Mouse (Mus musculus) embryonic fibroblast, embryonic 13.5 days (primary cell): ENCODE measurements at regions not wholly inside any gene's neighbourhood (a gene's known extent, or its start where the extent isn't known, plus 50 kb on each side); places are given as distances from the start of the nearest gene placed in this dataset.

Experiments used
- CTCF ChIP-seq: IDR thresholded peaks from 2 replicates; pipeline ENCODE4 v1.5.1; 2011; ENCODE audit warnings: mild to moderate bottlenecking, control low read depth, low read length, moderate library complexity, borderline replicate concordance; ENCODE audit not compliant: insufficient read depth
- POLR2A ChIP-seq: IDR thresholded peaks from 2 replicates; pipeline ENCODE4 v1.6.1; 2011; ENCODE audit warnings: low read depth, mild to moderate bottlenecking, control low read depth, low read length, moderate library complexity

- no peak for TF ChIP-seq CTCF
- no peak for TF ChIP-seq POLR2A
These were observed 247.0 kb downstream of the Ptprc start for GRCm38 (mm10) chr1:137928522-137928921.
